Mouse (Mus musculus) MEL (cell line): ENCODE data around the gene Pla1a. TPM values are rescaled to one million over a fixed set of nuclear protein-coding genes. Genes with fewer than 3 reads are reported as not detected.

Source experiments
- DNase-seq: peaks from one replicate; pipeline ENCODE4 v3.0.0; 2011; ENCODE audit warnings: low read depth, low spot score
- H3K27ac ChIP-seq: 2 replicates; pipeline ENCODE4 v1.5.1; 2012; ENCODE audit warnings: low read depth, mild to moderate bottlenecking, control low read depth, low read length, moderate library complexity; ENCODE audit not compliant: control insufficient read depth
- H3K27me3 ChIP-seq, 2 experiments: fragments of 150-350 bp in 1 of 2; sonication (generic) in 1 of 2; 2 replicates each; pipeline ENCODE4 v1.6.1; 2012; ENCODE audit warnings: low read length in 2 of 2, mild to moderate bottlenecking in 2 of 2, improper control_type of control experiment in 1 of 2, moderate library complexity in 1 of 2; ENCODE audit not compliant: insufficient read depth in 2 of 2, control insufficient read depth in 1 of 2
- H3K36me3 ChIP-seq, 2 experiments: 2 replicates each; pipeline ENCODE4 v1.6.1; 2012 to 2014; ENCODE audit warnings: low read length in 2 of 2, improper control_type of control experiment in 1 of 2, inconsistent platforms in 1 of 2, mild to moderate bottlenecking in 1 of 2; ENCODE audit not compliant: insufficient read depth in 2 of 2, control insufficient read depth in 1 of 2
- H3K4me1 ChIP-seq, 2 experiments: fragments of 150-350 bp in 1 of 2; sonication (generic) in 1 of 2; 2 replicates each; pipeline ENCODE4 v1.6.1; 2012; ENCODE audit warnings: low read length in 2 of 2, improper control_type of control experiment in 1 of 2, mild to moderate bottlenecking in 1 of 2; ENCODE audit not compliant: insufficient read depth in 2 of 2, control insufficient read depth in 1 of 2
- H3K4me3 ChIP-seq, 2 experiments: fragments of 150-350 bp in 1 of 2; sonication (generic) in 1 of 2; 2 replicates each; pipeline ENCODE4 v1.5.1; 2012; ENCODE audit warnings: low read depth in 2 of 2, low read length in 2 of 2, mild to moderate bottlenecking in 2 of 2, moderate library complexity in 2 of 2, control low read depth in 1 of 2, improper control_type of control experiment in 1 of 2; ENCODE audit not compliant: control insufficient read depth in 1 of 2, insufficient read depth in 1 of 2
- H3K79me2 ChIP-seq: 2 replicates; pipeline ENCODE4 v1.6.1; 2012; ENCODE audit warnings: mild to moderate bottlenecking, low read length, moderate library complexity; ENCODE audit not compliant: control insufficient read depth, poor library complexity, insufficient read depth
- H3K9ac ChIP-seq: 2 replicates; pipeline ENCODE4 v1.6.1; 2012; ENCODE audit warnings: low read depth, mild to moderate bottlenecking, control low read depth, low read length, moderate library complexity; ENCODE audit not compliant: control insufficient read depth, poor library complexity, severe bottlenecking
- H3K9me3 ChIP-seq: fragments of 150-350 bp; sonication (generic); replicated peaks from 2 replicates; pipeline ENCODE4 v1.6.1; 2012; ENCODE audit warnings: mild to moderate bottlenecking, low read length, improper control_type of control experiment, moderate library complexity; ENCODE audit not compliant: insufficient read depth
- BHLHE40 ChIP-seq: IDR thresholded peaks from 2 replicates; pipeline ENCODE4 v1.6.1; 2012; ENCODE audit warnings: low read depth, mild to moderate bottlenecking, inconsistent platforms, low read length, improper control_type of control experiment, borderline replicate concordance
- CHD2 ChIP-seq: IDR thresholded peaks from 2 replicates; pipeline ENCODE4 v1.6.1; 2011; ENCODE audit warnings: low read length, improper control_type of control experiment
- CTCF ChIP-seq, 3 experiments: IDR thresholded peaks in 2 of 3; conservative IDR thresholded peaks in 1 of 3; 2 replicates each; pipeline ENCODE4 v1.5.1; 2011 to 2012; ENCODE audit warnings: low read length in 3 of 3, low read depth in 2 of 3, mild to moderate bottlenecking in 2 of 3, improper control_type of control experiment in 1 of 3, inconsistent platforms in 1 of 3, mixed read lengths in 1 of 3, moderate library complexity in 1 of 3; ENCODE audit not compliant: control insufficient read depth in 1 of 3, insufficient read depth in 1 of 3, poor library complexity in 1 of 3, severe bottlenecking in 1 of 3
- ETS1 ChIP-seq: IDR thresholded peaks from 2 replicates; pipeline ENCODE4 v1.6.1; 2012; ENCODE audit warnings: low read depth, mild to moderate bottlenecking, inconsistent platforms, low read length, improper control_type of control experiment, moderate library complexity
- GABPA ChIP-seq: IDR thresholded peaks from 2 replicates; pipeline ENCODE4 v1.6.1; 2012; ENCODE audit warnings: low read depth, mild to moderate bottlenecking, inconsistent platforms, low read length, improper control_type of control experiment, moderate library complexity
- GATA1 ChIP-seq: IDR thresholded peaks from 2 replicates; pipeline ENCODE4 v1.6.1; 2011; ENCODE audit warnings: low read depth, low read length, improper control_type of control experiment
- JUND ChIP-seq: IDR thresholded peaks from 2 replicates; pipeline ENCODE4 v1.6.1; 2011; ENCODE audit warnings: low read depth, mild to moderate bottlenecking, improper control_type of control experiment, low read length
- KAT2A ChIP-seq: conservative IDR thresholded peaks from 2 replicates; pipeline ENCODE4 v1.6.1; 2012; ENCODE audit warnings: low read depth, low read length, improper control_type of control experiment, inconsistent platforms
- MAFK ChIP-seq: IDR thresholded peaks from 2 replicates; pipeline ENCODE4 v1.6.1; 2011; ENCODE audit warnings: low read depth, mild to moderate bottlenecking, low read length, improper control_type of control experiment, borderline replicate concordance
- MXI1 ChIP-seq: IDR thresholded peaks from 2 replicates; pipeline ENCODE4 v1.6.1; 2011; ENCODE audit warnings: mild to moderate bottlenecking, low read depth, low read length, improper control_type of control experiment
- MYB ChIP-seq: IDR thresholded peaks from 2 replicates; pipeline ENCODE4 v1.6.1; 2011; ENCODE audit warnings: mild to moderate bottlenecking, low read depth, low read length, improper control_type of control experiment
- POLR2A ChIP-seq, 2 experiments: IDR thresholded peaks; 2 replicates each; pipeline ENCODE4 v1.6.1; 2011 to 2012; ENCODE audit warnings: low read length in 2 of 2, mild to moderate bottlenecking in 2 of 2, control low read depth in 1 of 2, improper control_type of control experiment in 1 of 2, low read depth in 1 of 2, moderate library complexity in 1 of 2; ENCODE audit not compliant: control insufficient read depth in 1 of 2, insufficient read depth in 1 of 2, poor library complexity in 1 of 2
- POLR2AphosphoS2 ChIP-seq: IDR thresholded peaks from 2 replicates; pipeline ENCODE4 v1.6.1; 2011; ENCODE audit warnings: low read length, improper control_type of control experiment
- SIN3A ChIP-seq: IDR thresholded peaks from 2 replicates; pipeline ENCODE4 v1.6.1; 2012; ENCODE audit warnings: low read length, improper control_type of control experiment, inconsistent platforms
- SMC3 ChIP-seq: IDR thresholded peaks from 2 replicates; pipeline ENCODE4 v1.6.1; 2011; ENCODE audit warnings: low read depth, low read length, improper control_type of control experiment
- TAL1 ChIP-seq: IDR thresholded peaks from 2 replicates; pipeline ENCODE4 v1.6.1; 2012; ENCODE audit warnings: mild to moderate bottlenecking, inconsistent platforms, low read length, moderate library complexity, mixed read lengths
- TBP ChIP-seq: IDR thresholded peaks from 2 replicates; pipeline ENCODE4 v1.8.0; 2011; ENCODE audit warnings: low read depth, low read length, improper control_type of control experiment
- TCF12 ChIP-seq: IDR thresholded peaks from 2 replicates; pipeline ENCODE4 v1.6.1; 2014; ENCODE audit warnings: low read depth, mild to moderate bottlenecking, inconsistent platforms, low read length, improper control_type of control experiment, moderate library complexity
- UBTF ChIP-seq: IDR thresholded peaks from 2 replicates; pipeline ENCODE4 v1.6.1; 2012; ENCODE audit warnings: low read depth, mild to moderate bottlenecking, inconsistent platforms, low read length, improper control_type of control experiment, moderate library complexity, borderline replicate concordance; ENCODE audit not compliant: insufficient read depth
- USF1 ChIP-seq: IDR thresholded peaks from 2 replicates; pipeline ENCODE4 v1.6.1; 2014; ENCODE audit warnings: low read depth, mild to moderate bottlenecking, inconsistent platforms, low read length, improper control_type of control experiment, moderate library complexity
- USF2 ChIP-seq, 2 experiments: IDR thresholded peaks; 2 replicates each; pipeline ENCODE4 v1.6.1; 2011 to 2012; ENCODE audit warnings: improper control_type of control experiment in 2 of 2, low read length in 2 of 2, borderline replicate concordance in 1 of 2, inconsistent platforms in 1 of 2, low read depth in 1 of 2, mild to moderate bottlenecking in 1 of 2; ENCODE audit not compliant: insufficient read depth in 1 of 2
- ZMIZ1 ChIP-seq: IDR thresholded peaks from 2 replicates; pipeline ENCODE4 v1.6.1; 2012; ENCODE audit warnings: low read depth, mild to moderate bottlenecking, inconsistent platforms, low read length, improper control_type of control experiment, moderate library complexity
- polyA plus RNA-seq, 2 experiments: library from polyadenylated mRNA; stranded (reverse) in 1 of 2; unstranded in 1 of 2; fragments of >175 nt in 1 of 2; fragments of >200 nt in 1 of 2; gene quantifications; 2 replicates each; pipeline versions ENCODE4 v1.2.1 to v1.2.4; 2012; ENCODE audit warnings: low replicate concordance in 2 of 2, low read depth in 1 of 2; ENCODE audit not compliant: insufficient read length in 2 of 2, insufficient read depth in 1 of 2, missing spikeins in 1 of 2
- total RNA-seq: library from RNA; depleted of rRNA; stranded (reverse); fragments of 300-350 nt; gene quantifications from 2 replicates; pipeline ENCODE4 v1.2.3, GENCODE M21; 2012

Gene Pla1a
- total and polyA plus RNA-seq, 3 experiments: 0.04 TPM; not detected in 2

DNA sequence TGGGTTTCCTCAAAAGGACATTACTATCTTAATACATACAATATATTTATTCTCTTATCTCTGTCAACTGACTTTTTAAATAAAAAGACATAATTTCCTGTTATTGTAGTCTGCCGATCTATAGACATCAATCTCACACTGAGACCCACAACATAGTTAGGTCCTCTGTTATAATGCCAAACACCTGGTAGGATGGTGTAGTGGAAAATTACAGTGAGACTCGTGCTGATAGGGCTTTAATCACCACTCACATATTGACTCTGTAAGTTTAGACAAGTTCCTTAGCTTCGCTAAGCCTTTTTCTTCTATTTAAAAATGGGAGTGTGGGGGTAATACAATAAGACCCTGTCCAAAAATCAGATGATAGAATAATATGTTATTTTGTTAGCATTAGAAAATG lies 73.1 kb downstream of the Pla1a start (continued):
- no peak for TF ChIP-seq USF2 (IDR thresholded peaks at IDR 0.05; ENCODE audit: borderline replicate concordance in 1 of 2, insufficient read depth in 1 of 2, low read depth in 1 of 2, low read length in 2 of 2)

- no peak overlapping the region for H3K9ac ChIP-seq
- H3K36me3 ChIP-seq: peaks cover 0 to 37% of the 10 kb centered on the region in 2 experiments; a peak in 2 of 4 replicates
- H3K27ac ChIP-seq: no peak overlapping the region
- H3K79me2 ChIP-seq: no peaks in the 10 kb centered on the region
- no peak for TF ChIP-seq KAT2A
- TF ChIP-seq TAL1: no peak
- TF ChIP-seq ETS1: no peak
- TF ChIP-seq USF2 (IDR thresholded peaks at IDR 0.05; ENCODE audit: borderline replicate concordance in 1 of 2, insufficient read depth in 1 of 2, low read depth in 1 of 2, low read length in 2 of 2): no peak
- no peak for TF ChIP-seq GABPA
- no peak for TF ChIP-seq BHLHE40
- TF ChIP-seq SMC3: no peak
- no peak for TF ChIP-seq POLR2A (IDR thresholded peaks at IDR 0.05; ENCODE audit: control insufficient read depth in 1 of 2, insufficient read depth in 1 of 2, low read depth in 1 of 2, low read length in 2 of 2, poor library complexity in 1 of 2)
- no peak for TF ChIP-seq MXI1
- TF ChIP-seq TBP: no peak
- no peak for TF ChIP-seq CTCF (IDR thresholded peaks at IDR 0.05 in 2 of 3, conservative IDR thresholded peaks at IDR 0.05 in 1 of 3; ENCODE audit: control insufficient read depth in 1 of 3, insufficient read depth in 1 of 3, low read depth in 2 of 3, low read length in 3 of 3, poor library complexity in 1 of 3, severe bottlenecking in 1 of 3)
- no peaks in the 10 kb centered on the region for H3K27me3 ChIP-seq
- no peak for DNase-seq
- no peaks in the 10 kb centered on the region for H3K9me3 ChIP-seq
- peaks cover 34 to 35% of the 10 kb centered on the region in 2 experiments for H3K4me1 ChIP-seq
- no peak overlapping the region for H3K4me3 ChIP-seq
Measured at GRCm38 (mm10) chr16:38359241-38359640, 73.7 kb downstream of the Pla1a start.

GRCm38 (mm10) chr16:38358256-38358812 lies 74.6 kb downstream of the Pla1a start:
- TF ChIP-seq ZMIZ1 (no peak), CTCF (IDR thresholded peaks at IDR 0.05 in 2 of 3, conservative IDR thresholded peaks at IDR 0.05 in 1 of 3; ENCODE audit: control insufficient read depth in 1 of 3, insufficient read depth in 1 of 3, low read depth in 2 of 3, low read length in 3 of 3, poor library complexity in 1 of 3, severe bottlenecking in 1 of 3) (no peak), UBTF (no peak), CHD2 (no peak), POLR2A (IDR thresholded peaks at IDR 0.05; ENCODE audit: control insufficient read depth in 1 of 2, insufficient read depth in 1 of 2, low read depth in 1 of 2, low read length in 2 of 2, poor library complexity in 1 of 2) (no peak), USF1 (no peak), MAFK (no peak), TAL1 (no peak), MYB (no peak), TCF12 (no peak), JUND (no peak), GATA1 (no peak), POLR2AphosphoS2 (no peak), SIN3A (no peak), GABPA (no peak)
- Histone ChIP-seq H3K9ac (no peak overlapping the region), H3K27ac (no peak overlapping the region), H3K79me2 (no peaks in the 10 kb centered on the region), H3K9me3 (no peaks in the 10 kb centered on the region), H3K4me1 (peaks cover 30 to 36% of the 10 kb centered on the region in 2 experiments), H3K4me3 (no peak overlapping the region), H3K27me3 (no peaks in the 10 kb centered on the region), H3K36me3 (peaks cover 0 to 39% of the 10 kb centered on the region in 2 experiments; a peak in 2 of 4 replicates)
- no peak for DNase-seq
